Mouse (Mus musculus): ENCODE measurements at regions not wholly inside any gene's neighbourhood (a gene's known extent, or its start where the extent isn't known, plus 50 kb on each side); places are given as distances from the start of the nearest gene placed in this dataset.

GRCm38 (mm10) chr2:160225450-160225849, 108.5 kb downstream of the Gm826 start:
- peak in 1 of 2 experiments; percentile 61 for DNase-seq
- Histone ChIP-seq H3K79me2 (replicated peaks; ENCODE audit: control insufficient read depth, insufficient read depth, low read length) (no peaks in the 10 kb centered on the region), H3K36me3 (ENCODE audit: control insufficient read depth, insufficient read depth, low read length) (no peaks in the 10 kb centered on the region), H3K9ac (ENCODE audit: low read depth, low read length) (no peak overlapping the region), H3K27me3 (ENCODE audit: control insufficient read depth, insufficient read depth, low read length) (no peaks in the 10 kb centered on the region), H3K4me3 (no peak overlapping the region), H3K4me1 (ENCODE audit: control insufficient read depth, insufficient read depth, low read length) (no peaks in the 10 kb centered on the region), H3K27ac (no peak overlapping the region)
- TF ChIP-seq POLR2A (IDR thresholded peaks at IDR 0.05; ENCODE audit: insufficient read depth, low read depth, low read length) (no peak), CTCF (IDR thresholded peaks at IDR 0.05) (no peak), EP300 (IDR thresholded peaks at IDR 0.05; ENCODE audit: insufficient read depth, low read depth, low read length) (no peak)
- 38% methylated on average over 5 of the region's 5 CpGs for WGBS
- intact Hi-C loops (cut with DNase I) = no loop called here

- no peaks in the 10 kb centered on the region for H3K36me3 ChIP-seq (ENCODE audit: control insufficient read depth, insufficient read depth, low read length)
- H3K9ac ChIP-seq (ENCODE audit: low read depth, low read length) = no peak overlapping the region
- no peaks in the 10 kb centered on the region for H3K27me3 ChIP-seq (ENCODE audit: control insufficient read depth, insufficient read depth, low read length)
- H3K4me3 ChIP-seq = no peak overlapping the region
- H3K79me2 ChIP-seq (replicated peaks; ENCODE audit: control insufficient read depth, insufficient read depth, low read length) = no peaks in the 10 kb centered on the region
- no peaks in the 10 kb centered on the region for H3K4me1 ChIP-seq (ENCODE audit: control insufficient read depth, insufficient read depth, low read length)
- DNase-seq = no peak
- intact Hi-C loops (cut with DNase I) = no loop called here
- TF ChIP-seq POLR2A (IDR thresholded peaks at IDR 0.05; ENCODE audit: insufficient read depth, low read depth, low read length) = no peak
- no peak for TF ChIP-seq CTCF (IDR thresholded peaks at IDR 0.05)
- TF ChIP-seq EP300 (IDR thresholded peaks at IDR 0.05; ENCODE audit: insufficient read depth, low read depth, low read length) = no peak
- 93% methylated on average over 8 of the region's 8 CpGs for WGBS
- no peak overlapping the region for H3K27ac ChIP-seq
These were observed 110.6 kb downstream of the Gm826 start for GRCm38 (mm10) chr2:160223366-160223765.

DNA sequence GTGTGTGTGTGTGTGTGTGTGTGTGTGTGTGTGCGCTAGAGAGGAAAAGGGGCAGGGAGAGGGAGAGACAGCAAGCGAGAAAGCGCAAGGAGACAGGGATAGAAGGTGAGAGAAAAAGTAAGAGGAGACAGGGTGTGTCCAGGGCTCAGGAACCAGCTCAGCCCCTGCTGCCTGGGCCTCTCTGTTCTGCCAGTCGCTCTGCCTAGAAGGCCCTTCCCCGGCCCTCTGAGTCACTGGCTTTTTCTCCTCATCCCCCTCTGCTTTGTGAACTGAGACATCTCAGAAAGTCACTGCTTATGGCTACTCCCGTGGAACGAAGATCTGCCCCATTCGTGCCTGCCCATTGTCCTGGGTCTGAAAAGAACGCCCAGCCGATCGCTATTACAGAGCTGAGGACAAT, 112.2 kb downstream of the Gm826 start:
- no peak for TF ChIP-seq CTCF (IDR thresholded peaks at IDR 0.05)
- no peak for TF ChIP-seq POLR2A (IDR thresholded peaks at IDR 0.05; ENCODE audit: insufficient read depth, low read depth, low read length)
- no peak for TF ChIP-seq EP300 (IDR thresholded peaks at IDR 0.05; ENCODE audit: insufficient read depth, low read depth, low read length)
- 84% methylated on average over 11 of the region's 11 CpGs for WGBS

DNA sequence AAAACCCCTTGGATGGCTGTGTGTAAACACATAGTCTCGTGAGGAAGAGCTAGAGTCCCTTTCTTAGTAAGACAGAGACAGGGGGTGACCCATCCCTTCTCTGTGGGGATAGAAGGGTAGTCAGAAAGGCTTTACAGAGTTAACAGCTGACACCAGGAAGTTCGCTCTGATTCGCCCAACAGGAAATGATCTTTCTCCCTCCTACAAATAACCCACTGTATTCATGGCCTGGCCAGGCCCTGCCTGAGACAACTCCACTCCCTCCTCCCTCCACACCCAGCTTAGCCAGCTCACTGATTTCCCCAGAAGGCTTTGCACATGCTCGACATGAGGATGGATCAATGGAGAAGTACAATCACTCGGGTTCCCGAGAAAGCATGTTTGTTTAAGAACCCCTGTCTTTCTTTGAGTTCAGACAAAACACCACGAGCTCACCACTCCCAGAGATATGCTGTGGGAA, 113.4 kb downstream of the Gm826 start:
- H3K27ac ChIP-seq = no peak overlapping the region
- H3K4me3 ChIP-seq = no peak overlapping the region
- H3K9ac ChIP-seq (ENCODE audit: low read depth, low read length) = no peak overlapping the region
- no peak for DNase-seq
- TF ChIP-seq POLR2A (IDR thresholded peaks at IDR 0.05; ENCODE audit: insufficient read depth, low read depth, low read length) (no peak), CTCF (IDR thresholded peaks at IDR 0.05) (no peak), EP300 (IDR thresholded peaks at IDR 0.05; ENCODE audit: insufficient read depth, low read depth, low read length) (no peak)
- H3K4me1 ChIP-seq (ENCODE audit: control insufficient read depth, insufficient read depth, low read length) = no peaks in the 10 kb centered on the region
- no peaks in the 10 kb centered on the region for H3K36me3 ChIP-seq (ENCODE audit: control insufficient read depth, insufficient read depth, low read length)
- H3K79me2 ChIP-seq (replicated peaks; ENCODE audit: control insufficient read depth, insufficient read depth, low read length) = no peaks in the 10 kb centered on the region
- no peaks in the 10 kb centered on the region for H3K27me3 ChIP-seq (ENCODE audit: control insufficient read depth, insufficient read depth, low read length)
- intact Hi-C loops (cut with DNase I) = no loop called here
- WGBS = 28% methylated on average over 7 of the region's 7 CpGs

More for the DNA sequence above, 112.2 kb downstream of the Gm826 start:
- Histone ChIP-seq H3K4me1 (ENCODE audit: control insufficient read depth, insufficient read depth, low read length) (no peaks in the 10 kb centered on the region), H3K27ac (no peak overlapping the region), H3K79me2 (replicated peaks; ENCODE audit: control insufficient read depth, insufficient read depth, low read length) (no peaks in the 10 kb centered on the region), H3K27me3 (ENCODE audit: control insufficient read depth, insufficient read depth, low read length) (no peaks in the 10 kb centered on the region), H3K4me3 (no peak overlapping the region), H3K9ac (ENCODE audit: low read depth, low read length) (no peak overlapping the region), H3K36me3 (ENCODE audit: control insufficient read depth, insufficient read depth, low read length) (no peaks in the 10 kb centered on the region)
- intact Hi-C loops (cut with DNase I) = no loop called here
- no peak for DNase-seq

GRCm38 (mm10) chr2:160214032-160214812, 119.7 kb downstream of the Gm826 start:
- Histone ChIP-seq H3K27ac (no peak overlapping the region), H3K4me3 (no peak overlapping the region), H3K4me1 (ENCODE audit: control insufficient read depth, insufficient read depth, low read length) (no peaks in the 10 kb centered on the region), H3K36me3 (ENCODE audit: control insufficient read depth, insufficient read depth, low read length) (no peaks in the 10 kb centered on the region), H3K9ac (ENCODE audit: low read depth, low read length) (no peak overlapping the region), H3K27me3 (ENCODE audit: control insufficient read depth, insufficient read depth, low read length) (no peaks in the 10 kb centered on the region), H3K79me2 (replicated peaks; ENCODE audit: control insufficient read depth, insufficient read depth, low read length) (no peaks in the 10 kb centered on the region)
- intact Hi-C loops (cut with DNase I) = no loop called here
- WGBS = 75% methylated on average over 10 of the region's 10 CpGs
- TF ChIP-seq POLR2A (IDR thresholded peaks at IDR 0.05; ENCODE audit: insufficient read depth, low read depth, low read length) (no peak), EP300 (IDR thresholded peaks at IDR 0.05; ENCODE audit: insufficient read depth, low read depth, low read length) (no peak), CTCF (IDR thresholded peaks at IDR 0.05) (no peak)
- peak in 1 of 2 experiments; percentile 35 for DNase-seq

DNA sequence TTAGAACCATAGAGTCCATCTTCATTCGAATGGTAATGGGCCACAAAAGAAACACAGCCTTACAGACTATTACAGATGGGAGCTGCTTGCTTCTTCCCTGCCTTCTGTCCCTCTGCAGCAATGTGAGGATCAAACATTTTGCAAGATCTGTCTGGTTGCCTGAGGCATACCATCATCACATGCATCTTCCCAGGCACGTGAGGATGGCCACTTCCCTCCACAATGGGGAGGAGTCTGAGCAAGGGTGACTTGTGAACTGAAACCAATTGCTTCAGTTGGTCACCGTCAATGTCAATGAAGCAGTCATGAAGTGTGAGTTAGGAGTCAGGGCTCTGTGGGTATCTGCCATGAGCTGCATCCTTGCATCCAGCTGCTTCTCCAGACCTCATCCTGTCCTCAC, 123.5 kb downstream of the Gm826 start:
- Histone ChIP-seq H3K79me2 (replicated peaks; ENCODE audit: control insufficient read depth, insufficient read depth, low read length) (no peaks in the 10 kb centered on the region), H3K27me3 (ENCODE audit: control insufficient read depth, insufficient read depth, low read length) (no peaks in the 10 kb centered on the region), H3K36me3 (ENCODE audit: control insufficient read depth, insufficient read depth, low read length) (no peaks in the 10 kb centered on the region), H3K27ac (no peak overlapping the region), H3K9ac (ENCODE audit: low read depth, low read length) (no peak overlapping the region), H3K4me3 (no peak overlapping the region), H3K4me1 (ENCODE audit: control insufficient read depth, insufficient read depth, low read length) (no peaks in the 10 kb centered on the region)
- WGBS = 70% methylated on average over 3 of the region's 3 CpGs
- peak in 1 of 2 experiments; percentile 16 for DNase-seq
- TF ChIP-seq CTCF (IDR thresholded peaks at IDR 0.05) (no peak), EP300 (IDR thresholded peaks at IDR 0.05; ENCODE audit: insufficient read depth, low read depth, low read length) (no peak), POLR2A (IDR thresholded peaks at IDR 0.05; ENCODE audit: insufficient read depth, low read depth, low read length) (no peak)
- intact Hi-C loops (cut with DNase I) = no loop called here

All from heart, adult 2 months (tissue).